Mouse (Mus musculus): ENCODE data around the gene Dio3. TPM values are rescaled to one million over a fixed set of nuclear protein-coding genes. Genes with fewer than 3 reads are reported as not detected.

Gene Dio3
- total RNA-seq, 1 experiment from 2014 or later = 1.1 TPM

Small RNA genes within 50 kb of the gene (microRNA-seq; reads per million reads assigned to microRNA genes)
- gene Mir1247 = 61.0 to 119 reads per million in 2 experiments

Other genes with a start within 250 kb of the Dio3 start
- gene Ppp2r5c, start 168.1 kb downstream of the Dio3 start, total RNA-seq (2021) = 102 and 107 TPM in 2 replicates